Mouse (Mus musculus) G1E (cell line): ENCODE data around the gene Sycn. TPM values are rescaled to one million over a fixed set of nuclear protein-coding genes. Genes with fewer than 3 reads are reported as not detected.
A peak's percentile ranks its signal among the peaks of the same experiment; 100 is the strongest.
"Not testable (repeated sequence)": the region's sequence is repeated elsewhere in the genome, so short reads cannot be mapped to it uniquely, and the experiment has no call there.

Experiments
- ATAC-seq: 2 replicates; pipeline ENCODE4 v1.8.0; 2016; ENCODE audit warnings: mild to moderate bottlenecking; ENCODE audit not compliant: insufficient number of reproducible peaks, poor library complexity, low FRiP score, severe bottlenecking; ENCODE audit errors: extremely low read depth
- DNase-seq: peaks from one replicate; pipeline ENCODE4 v3.0.0; 2012; ENCODE audit warnings: low spot score
- H3K27me3 ChIP-seq: 2 replicates; pipeline ENCODE4 v1.6.1; 2012; ENCODE audit warnings: mild to moderate bottlenecking, low read length, inconsistent platforms; ENCODE audit not compliant: insufficient read depth
- H3K36me3 ChIP-seq: replicated peaks from 2 replicates; pipeline ENCODE3; 2012; ENCODE audit warnings: mild to moderate bottlenecking, inconsistent platforms
- H3K4me1 ChIP-seq: 2 replicates; pipeline ENCODE4 v1.6.1; 2012; ENCODE audit warnings: low read depth, low read length, inconsistent platforms, mixed read lengths; ENCODE audit not compliant: insufficient read depth
- H3K4me3 ChIP-seq: 2 replicates; pipeline ENCODE4 v1.5.1; 2012; ENCODE audit warnings: low read depth, mild to moderate bottlenecking, inconsistent platforms, low read length, moderate library complexity, mixed read lengths
- H3K9me3 ChIP-seq: replicated peaks from 2 replicates; pipeline ENCODE4 v1.6.1; 2012; ENCODE audit warnings: inconsistent platforms
- CTCF ChIP-seq: IDR thresholded peaks from 2 replicates; pipeline ENCODE4 v1.5.1; 2012; ENCODE audit warnings: low read depth, low read length, inconsistent platforms, mixed read lengths
- GATA1 ChIP-seq: IDR thresholded peaks from 2 replicates; pipeline ENCODE4 v1.6.1; 2012; ENCODE audit warnings: borderline replicate concordance, low read length, inconsistent platforms, mixed read lengths
- GATA2 ChIP-seq: IDR thresholded peaks from 2 replicates; pipeline ENCODE4 v1.6.1; 2012; ENCODE audit warnings: low read depth, low read length, inconsistent platforms, borderline replicate concordance
- POLR2AphosphoS5 ChIP-seq: IDR thresholded peaks from 2 replicates; pipeline ENCODE4 v1.6.1; 2012; ENCODE audit warnings: low read depth, low read length, inconsistent platforms; ENCODE audit not compliant: insufficient replicate concordance
- TAL1 ChIP-seq: conservative IDR thresholded peaks from 2 replicates; pipeline ENCODE4 v1.6.1; 2012; ENCODE audit warnings: low read depth, low read length, inconsistent platforms, mixed read lengths
- polyA plus RNA-seq: library from polyadenylated mRNA; stranded (reverse); fragments of >175 nt; gene quantifications from 2 replicates; pipeline ENCODE4 v1.2.3, GENCODE M21; 2012
- total RNA-seq, 2 experiments: library from RNA; stranded (forward) in 1 of 2; stranded (reverse) in 1 of 2; fragments of 200-1000 nt in 1 of 2; fragments of >200 nt in 1 of 2; fragmentation: Nextera tagmentation in 1 of 2; gene quantifications; 2 replicates each; pipeline ENCODE4 v1.2.3; 2014 to 2017

Sycn gene
- total and polyA plus RNA-seq, 3 experiments = not detected

DNA sequence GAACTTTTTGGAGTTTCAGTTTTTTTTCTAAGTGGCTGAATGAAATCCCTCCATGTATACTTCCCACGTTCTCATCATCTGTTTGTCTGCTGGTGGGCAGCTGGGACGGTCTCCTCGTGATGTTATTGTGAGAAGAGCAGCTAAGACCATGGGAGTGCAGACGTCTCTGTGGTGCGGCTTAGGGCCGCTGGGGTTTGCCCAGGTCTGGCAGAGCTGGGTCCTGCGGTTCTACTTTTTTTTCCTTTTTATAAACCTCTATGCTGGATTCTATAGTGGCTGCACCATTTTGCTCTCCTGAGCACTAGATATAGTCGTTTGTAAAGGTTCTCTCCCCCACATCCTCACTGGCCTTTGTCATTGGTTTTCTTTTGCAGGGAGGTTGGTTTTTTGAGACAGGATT lies 29.2 kb upstream of the Sycn start:
- no peak for ATAC-seq

DNA sequence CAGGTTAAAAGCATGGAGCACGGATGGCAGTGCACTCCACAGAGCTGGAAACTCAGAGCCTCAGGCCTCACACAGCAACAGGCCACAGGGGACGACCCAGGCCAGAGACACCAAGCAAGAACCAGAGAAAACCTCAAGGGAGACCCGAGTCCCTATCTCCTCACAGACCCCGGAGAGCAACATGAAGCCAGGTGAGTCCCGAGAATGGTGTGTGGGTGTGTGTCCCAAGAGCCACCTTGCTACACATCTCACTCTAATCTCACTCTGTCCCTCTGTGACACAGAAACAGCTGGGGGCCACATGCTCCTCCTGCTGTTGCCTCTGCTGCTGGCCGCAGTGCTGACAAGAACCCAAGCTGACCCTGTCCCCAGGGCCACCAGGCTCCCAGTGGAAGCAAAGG lies 18.1 kb upstream of the Sycn start, which contains the start of gene Ifnl3:
Gene Ifnl3 (plus strand): TSS at position 301 of the 400 bp plus-strand sequence.
- H3K27me3 ChIP-seq = peaks cover 11% of the 10 kb centered on the region
- H3K9me3 ChIP-seq, DNase-seq, ATAC-seq, H3K4me3 ChIP-seq, H3K4me1 ChIP-seq, H3K36me3 ChIP-seq: not testable (repeated sequence)

More for the DNA sequence above, 29.2 kb upstream of the Sycn start:
- no peak for DNase-seq
- Histone ChIP-seq H3K36me3 (no peaks in the 10 kb centered on the region), H3K27me3 (peaks cover 5% of the 10 kb centered on the region; the same call in 1 of the 2 replicates), H3K4me3 (no peak overlapping the region), H3K4me1 (no peaks in the 10 kb centered on the region), H3K9me3 (no peaks in the 10 kb centered on the region)
- no peak for TF ChIP-seq POLR2AphosphoS5
- no peak for TF ChIP-seq GATA1
- no peak for TF ChIP-seq GATA2
- no peak for TF ChIP-seq CTCF
- no peak for TF ChIP-seq TAL1

DNA sequence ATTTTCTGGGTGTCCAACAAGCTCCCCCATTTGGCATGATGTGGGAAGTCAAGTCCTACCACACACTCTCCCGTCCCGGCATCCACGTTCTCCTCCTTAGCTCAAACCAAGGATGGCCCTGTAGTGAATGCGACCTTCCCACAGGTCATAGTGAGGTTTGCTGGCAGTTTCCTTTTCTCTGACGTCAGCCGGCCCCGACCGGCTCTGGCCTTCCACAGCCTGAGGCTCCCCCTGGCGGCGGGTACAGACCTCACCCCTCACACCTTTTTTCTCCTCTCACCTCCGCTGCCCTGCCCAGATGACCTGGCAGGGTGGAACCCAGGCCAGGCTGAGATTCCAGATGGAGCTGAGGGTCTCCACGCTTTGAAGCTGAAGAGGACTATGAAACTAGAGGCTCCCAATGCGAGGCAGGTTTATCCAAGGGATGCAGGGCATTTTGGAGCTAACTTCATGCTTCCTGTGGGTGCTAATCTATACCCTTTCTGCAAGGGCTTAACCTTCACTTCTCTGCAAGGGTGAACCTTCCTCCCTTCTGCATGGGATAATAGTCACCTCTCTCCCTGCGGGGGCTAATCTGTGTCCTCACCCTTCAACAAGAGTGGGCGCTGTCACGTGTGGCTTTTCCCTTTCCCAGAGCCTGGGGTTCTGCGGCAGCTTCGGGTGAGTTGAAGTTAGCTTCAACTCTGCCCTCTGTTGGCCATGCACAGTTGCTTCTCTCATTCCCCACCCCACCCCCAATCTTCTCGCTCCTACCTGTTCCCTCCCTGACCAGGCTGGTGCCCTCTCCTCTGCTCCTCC lies 12.6 kb upstream of the Sycn start:
- ATAC-seq (0 out of 2 replicates have a peak, but pooled peaks have one; percentile 34), DNase-seq (peak; percentile 77)
- no peaks in the 10 kb centered on the region for H3K9me3 ChIP-seq
- peaks cover 6% of the 10 kb centered on the region for H3K4me1 ChIP-seq
- H3K4me3 ChIP-seq = no peak overlapping the region
- TF ChIP-seq TAL1 (no peak), GATA2 (no peak), GATA1 (no peak), CTCF (no peak; the same call in 1 of the 2 replicates), POLR2AphosphoS5 (no peak)
- peaks cover 21% of the 10 kb centered on the region; the same call in 1 of the 2 replicates for H3K27me3 ChIP-seq
- no peaks in the 10 kb centered on the region for H3K36me3 ChIP-seq

DNA sequence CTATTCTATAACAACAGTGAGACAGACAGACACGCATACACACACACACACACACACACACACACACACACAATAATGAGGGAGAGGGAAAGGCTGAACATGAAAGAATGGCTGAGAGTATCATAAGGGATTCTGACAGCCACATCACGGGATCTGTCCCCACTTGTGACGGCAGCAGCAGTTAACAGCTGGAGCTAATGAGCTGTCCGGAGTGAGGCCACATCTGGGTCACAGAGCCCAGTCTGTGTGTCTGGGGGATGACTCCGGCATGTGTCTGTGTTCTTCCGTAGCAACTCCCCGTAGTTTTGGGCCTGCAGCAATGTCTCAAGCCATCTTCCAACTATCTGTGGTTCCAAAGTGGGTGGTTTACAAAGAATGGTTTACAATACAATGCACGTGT lies 8.7 kb upstream of the Sycn start:
- Histone ChIP-seq H3K36me3 (no peaks in the 10 kb centered on the region), H3K27me3 (peaks cover 16% of the 10 kb centered on the region; the same call in 1 of the 2 replicates)

DNA sequence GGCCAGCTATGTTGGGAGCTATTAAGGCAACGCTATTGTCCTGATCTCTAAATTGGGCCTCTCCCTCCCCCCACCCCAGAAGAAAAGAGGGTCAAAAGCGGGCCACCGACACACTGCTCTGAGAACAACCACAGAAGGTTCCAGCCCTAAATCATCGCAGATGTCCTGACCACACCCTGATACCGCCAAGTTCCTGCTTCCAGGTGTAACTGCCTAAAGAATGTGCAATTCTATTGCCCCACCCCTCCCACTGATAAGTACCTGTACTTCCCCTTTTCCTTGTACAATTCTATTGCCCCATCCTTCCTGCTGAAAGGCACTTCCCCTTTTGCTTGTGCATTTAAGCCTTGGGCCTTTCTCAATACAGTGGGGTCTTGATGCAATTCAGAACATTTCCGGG lies 1.8 kb upstream of the Sycn start:
- H3K36me3 ChIP-seq, DNase-seq, H3K27me3 ChIP-seq, ATAC-seq, H3K4me1 ChIP-seq, H3K4me3 ChIP-seq: not testable (repeated sequence)
- H3K9me3 ChIP-seq = peaks cover 34% of the 10 kb centered on the region

More for the DNA sequence above, 8.7 kb upstream of the Sycn start:
- ATAC-seq (no peak), DNase-seq (no peak)
- TF ChIP-seq CTCF (no peak), GATA2 (no peak), GATA1 (no peak), TAL1 (no peak), POLR2AphosphoS5 (no peak)
- Histone ChIP-seq H3K9me3 (no peaks in the 10 kb centered on the region), H3K4me1 (peaks cover 6% of the 10 kb centered on the region), H3K4me3 (no peak overlapping the region)

DNA sequence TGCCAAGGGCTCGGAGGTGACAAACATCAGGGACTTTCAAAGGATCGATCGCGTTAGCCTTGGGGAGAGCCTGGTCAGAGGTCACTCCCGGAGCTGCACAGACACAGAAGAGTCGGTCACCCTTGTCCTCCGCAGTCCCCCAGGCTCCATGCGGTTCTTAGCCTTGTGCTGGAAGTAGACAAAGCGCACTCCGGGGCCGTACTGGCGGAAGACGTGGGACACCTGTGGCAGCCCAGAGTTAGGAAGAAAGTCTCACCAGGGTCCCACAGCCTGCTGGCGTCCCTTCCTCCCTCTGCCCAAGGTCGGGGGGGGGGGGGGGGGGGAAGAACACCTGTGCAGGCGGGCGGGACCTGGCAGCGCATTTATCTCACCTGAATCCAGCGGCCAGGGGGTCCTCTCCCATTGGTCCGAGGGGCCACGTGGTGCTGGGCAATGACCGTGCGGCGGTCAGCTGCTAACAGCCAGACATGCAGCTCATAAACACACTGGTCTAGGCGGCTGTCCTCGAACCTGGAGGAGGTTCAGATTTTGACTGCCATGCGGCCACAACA lies 3.4 kb downstream of the Sycn start:
- H3K27me3 ChIP-seq = peaks cover 27% of the 10 kb centered on the region; the same call in 1 of the 2 replicates
- no peak for ATAC-seq

More for the DNA sequence above, 3.4 kb downstream of the Sycn start:
- TF ChIP-seq POLR2AphosphoS5 = no peak
- no peak for TF ChIP-seq GATA1
- TF ChIP-seq CTCF = no peak
- no peak for TF ChIP-seq GATA2
- no peak for TF ChIP-seq TAL1
- Histone ChIP-seq H3K4me1 (peaks cover 9% of the 10 kb centered on the region), H3K9me3 (peaks cover 17% of the 10 kb centered on the region), H3K36me3 (no peaks in the 10 kb centered on the region), H3K4me3 (no peak overlapping the region)
- DNase-seq = no peak
